Mouse (Mus musculus) cerebellum, postnatal 25 days (tissue): Measurements from ENCODE around the gene 2900026A02Rik.

Experiments used
- DNase-seq, 2 experiments: peaks; one replicate each; pipeline ENCODE4 v3.0.0; 2021; ENCODE audit warnings: mixed read lengths in 2 of 2

Gene 2900026A02Rik

GRCm38 (mm10) chr5:113210314-113210713 is 10.7 kb downstream of the 2900026A02Rik start:
- DNase-seq: no peak

- no peak for DNase-seq
These were observed 11.1 kb downstream of the 2900026A02Rik start for GRCm38 (mm10) chr5:113209898-113210297.

DNA sequence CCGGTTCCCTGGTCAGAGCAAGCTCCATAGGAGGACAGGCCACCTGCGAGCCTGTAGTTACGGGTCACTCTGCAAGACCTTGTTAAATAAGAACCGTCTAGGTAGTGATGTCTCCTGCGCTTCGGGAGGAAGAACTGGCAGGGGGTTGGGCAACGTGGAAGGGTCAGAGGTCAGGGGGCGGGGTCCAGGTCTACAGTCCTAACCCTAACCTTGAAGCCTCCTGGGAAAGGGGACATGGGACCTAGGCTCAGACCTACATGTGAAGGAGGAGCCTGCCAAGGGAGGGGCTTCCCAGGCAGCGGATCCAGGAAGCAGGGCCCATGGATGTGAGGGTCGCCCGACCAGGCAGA is 11.7 kb downstream of the 2900026A02Rik start:
- no peak for DNase-seq

GRCm38 (mm10) chr5:113208622-113209400 is 12.2 kb downstream of the 2900026A02Rik start:
- DNase-seq: peak; percentile 39 to 47

DNA sequence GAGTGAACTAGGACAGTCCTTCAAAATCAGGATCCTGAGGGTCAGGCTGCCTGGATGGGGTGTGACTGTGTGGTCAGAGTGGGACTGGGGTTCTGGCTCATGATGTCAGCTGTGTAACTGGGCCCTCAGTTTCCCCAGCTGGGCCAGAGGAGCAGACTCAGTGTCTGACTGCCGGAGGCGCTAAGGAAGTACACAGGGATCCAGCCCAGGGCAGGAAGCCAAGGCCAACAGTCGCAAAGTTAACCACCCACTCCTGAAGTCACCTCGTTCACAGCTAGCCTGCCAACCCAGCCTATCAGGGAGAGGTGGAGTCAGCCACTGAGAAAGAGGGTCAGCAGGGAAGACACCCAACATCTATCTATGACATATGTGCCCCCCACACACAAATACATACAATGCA is 13.0 kb downstream of the 2900026A02Rik start:
- DNase-seq: peak in 1 of 2 experiments; percentile 25

GRCm38 (mm10) chr5:113206670-113207352 is 14.2 kb downstream of the 2900026A02Rik start:
- DNase-seq: no peak

DNA sequence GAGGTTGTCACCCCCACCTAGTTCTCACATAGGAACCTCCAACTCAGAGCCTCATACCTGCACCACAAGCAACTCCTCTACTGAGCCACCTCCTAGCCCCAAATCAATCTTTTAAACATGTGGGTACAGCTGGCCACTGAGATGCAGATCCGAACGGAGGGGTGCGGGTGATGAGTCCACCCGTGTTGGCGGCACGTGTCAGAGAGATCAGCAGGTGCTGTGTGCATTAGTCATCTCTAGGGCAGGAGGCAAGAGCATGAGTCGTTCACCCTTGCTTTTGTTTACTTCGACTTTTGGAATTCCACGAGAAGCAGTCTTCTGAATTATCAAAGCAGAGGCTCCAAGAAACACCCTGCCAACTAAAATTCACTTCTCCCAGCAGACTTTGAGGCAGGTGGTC is 16.8 kb downstream of the 2900026A02Rik start:
- DNase-seq: no peak

- no peak for DNase-seq
These were observed 21.3 kb downstream of the 2900026A02Rik start for GRCm38 (mm10) chr5:113199772-113200134.

DNA sequence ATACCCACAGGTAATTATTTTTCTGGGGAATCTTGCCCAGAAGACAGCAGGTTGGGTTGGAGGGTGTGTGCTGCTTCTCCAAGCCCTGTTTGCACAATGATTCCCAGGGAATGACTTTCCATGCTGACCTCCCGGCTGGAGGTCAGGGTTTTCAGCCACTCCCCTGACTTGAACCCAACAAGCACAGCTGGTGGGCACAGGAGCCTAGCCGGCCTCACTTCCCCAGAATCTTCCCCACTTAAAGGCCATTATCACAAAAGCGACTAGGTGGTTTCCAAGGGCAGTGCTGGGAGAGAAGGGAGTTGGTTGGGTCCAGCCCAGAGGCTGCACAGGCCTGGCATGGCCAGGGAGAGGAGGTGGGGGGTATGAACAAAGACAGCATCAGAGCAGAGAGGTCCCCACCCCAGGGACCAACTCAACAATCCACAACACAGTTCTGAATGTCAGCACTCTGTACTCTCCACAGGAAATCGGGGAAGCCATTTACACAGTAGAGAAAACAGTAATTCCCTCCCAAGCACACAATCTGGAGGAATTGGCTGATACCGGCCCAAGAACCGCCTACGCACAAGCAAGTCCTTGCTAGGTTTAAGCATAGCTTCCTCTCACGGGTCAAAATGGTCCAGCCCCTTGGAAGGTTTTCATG is 21.8 kb downstream of the 2900026A02Rik start:
- DNase-seq: no peak

DNA sequence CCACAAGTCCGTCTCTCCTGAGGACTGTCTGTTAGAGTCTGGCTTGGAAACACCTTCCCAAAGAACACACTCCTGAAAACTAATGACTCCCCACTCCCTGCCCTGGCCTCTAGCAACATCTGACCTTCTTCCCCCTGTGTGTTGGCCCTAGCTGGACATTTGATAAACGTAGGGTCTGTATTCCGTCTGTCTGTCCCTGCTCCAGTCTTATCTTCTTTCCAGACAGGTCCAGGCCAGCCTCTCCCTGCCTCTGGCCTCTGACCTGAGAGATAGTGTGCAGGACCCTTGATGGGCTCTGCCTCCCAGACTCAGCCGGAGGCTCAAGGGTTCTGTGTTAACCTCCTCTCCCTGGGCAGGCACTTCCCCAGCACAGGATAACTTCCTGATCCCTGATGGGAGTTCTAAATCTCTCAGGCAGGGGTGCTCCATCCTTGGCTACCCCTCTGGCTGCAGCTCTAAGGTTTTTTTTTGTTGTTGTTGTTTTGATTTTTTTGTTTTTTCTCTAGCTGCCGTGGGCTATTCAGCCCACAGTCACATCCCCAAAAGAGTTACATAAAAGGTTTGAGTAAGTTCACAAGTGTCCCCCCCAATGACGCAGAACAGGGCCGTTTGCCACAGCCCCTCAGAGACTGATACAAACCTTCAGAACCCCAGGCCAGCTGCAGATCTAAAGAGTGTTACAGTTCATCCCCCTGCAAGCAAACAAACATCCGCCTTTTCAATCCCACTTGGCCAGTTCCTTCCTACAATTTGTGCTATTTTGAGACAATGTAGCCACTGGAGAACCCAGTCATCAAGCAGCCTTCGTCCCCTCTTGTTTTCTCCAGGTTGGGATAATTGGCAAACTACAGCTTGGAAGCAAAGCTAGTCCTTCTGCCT is 23.9 kb downstream of the 2900026A02Rik start:
- DNase-seq: no peak

DNA sequence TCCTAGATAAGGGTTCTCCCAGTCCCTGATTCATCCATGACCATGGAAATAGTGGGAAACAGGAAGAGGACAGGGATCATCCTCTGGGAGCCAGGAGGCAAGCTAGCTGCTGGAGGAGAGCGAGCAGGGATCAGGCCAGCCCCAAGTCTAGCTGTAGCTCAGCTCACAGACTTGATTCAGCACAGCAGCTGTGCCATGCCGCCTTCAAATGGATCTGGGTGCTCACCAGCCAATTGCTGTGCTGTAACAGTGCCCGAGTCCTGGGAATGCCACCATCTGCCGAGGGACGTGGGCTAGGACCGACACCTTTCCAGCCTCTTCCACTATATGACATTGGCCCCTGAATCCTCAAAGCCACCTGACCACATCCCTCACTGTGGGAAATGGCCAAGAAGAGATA is 25.1 kb downstream of the 2900026A02Rik start:
- peak; percentile 32 to 39 for DNase-seq

GRCm38 (mm10) chr5:113195451-113195850 is 25.6 kb downstream of the 2900026A02Rik start:
- DNase-seq: no peak

DNA sequence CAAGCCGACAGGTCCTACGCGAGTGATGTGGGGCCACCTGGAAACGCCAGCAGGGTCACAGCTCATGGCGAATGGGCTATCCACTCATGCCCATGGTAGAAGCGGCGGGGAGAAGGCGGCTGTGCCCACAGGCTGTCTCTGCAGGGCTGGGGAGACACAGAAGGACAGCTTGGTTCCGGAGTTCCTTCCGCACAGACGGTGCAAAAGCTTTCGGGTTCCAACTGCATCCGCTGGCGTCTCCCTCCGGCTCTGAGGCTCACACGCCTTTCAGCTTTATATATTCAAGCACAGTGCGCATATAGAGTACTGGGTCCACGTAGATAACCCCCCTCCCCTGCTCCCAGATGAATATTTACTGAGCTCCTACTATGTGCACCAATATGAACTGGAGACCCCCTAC is 27.3 kb downstream of the 2900026A02Rik start:
- DNase-seq: no peak

DNA sequence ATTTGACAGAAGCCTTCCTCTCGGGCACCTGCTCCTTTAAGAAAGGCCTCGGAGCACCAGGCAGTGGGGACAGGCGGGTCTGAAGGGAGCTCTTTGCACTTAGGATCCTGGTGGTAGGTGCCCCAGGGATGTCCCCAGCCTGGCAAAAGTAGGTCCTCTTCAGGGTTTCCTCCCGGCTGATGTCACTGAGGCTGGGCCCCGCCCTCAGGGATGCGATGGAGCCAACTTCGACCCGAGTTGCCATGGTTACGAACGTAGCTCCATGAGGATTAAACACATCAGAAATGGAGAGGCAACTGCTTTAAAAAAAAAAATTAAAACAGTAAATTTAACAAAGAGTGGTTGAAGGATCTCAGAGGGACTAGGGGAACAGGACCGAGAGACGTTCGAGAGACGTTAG is 29.1 kb downstream of the 2900026A02Rik start:
- no peak for DNase-seq

DNA sequence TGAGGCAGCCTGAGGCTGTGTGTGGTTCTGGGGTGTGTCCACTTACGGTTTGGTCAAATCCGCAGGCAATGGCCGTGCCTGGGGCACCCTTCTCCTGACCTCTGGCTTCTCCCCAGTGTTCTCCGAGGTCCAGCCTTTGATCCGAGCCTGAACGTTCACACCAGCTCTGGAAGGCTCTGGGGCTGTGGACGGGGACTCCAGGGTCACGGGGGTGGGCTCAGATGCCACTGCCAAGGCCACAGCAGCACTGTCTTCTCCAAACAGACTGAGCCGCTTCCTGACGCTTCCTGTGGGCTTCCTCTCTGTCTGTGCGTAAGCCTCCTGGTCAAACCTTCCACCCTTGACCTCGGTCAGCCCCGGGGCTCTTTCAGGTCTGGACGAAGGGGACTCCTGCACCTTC is 30.5 kb downstream of the 2900026A02Rik start:
- no peak for DNase-seq

DNA sequence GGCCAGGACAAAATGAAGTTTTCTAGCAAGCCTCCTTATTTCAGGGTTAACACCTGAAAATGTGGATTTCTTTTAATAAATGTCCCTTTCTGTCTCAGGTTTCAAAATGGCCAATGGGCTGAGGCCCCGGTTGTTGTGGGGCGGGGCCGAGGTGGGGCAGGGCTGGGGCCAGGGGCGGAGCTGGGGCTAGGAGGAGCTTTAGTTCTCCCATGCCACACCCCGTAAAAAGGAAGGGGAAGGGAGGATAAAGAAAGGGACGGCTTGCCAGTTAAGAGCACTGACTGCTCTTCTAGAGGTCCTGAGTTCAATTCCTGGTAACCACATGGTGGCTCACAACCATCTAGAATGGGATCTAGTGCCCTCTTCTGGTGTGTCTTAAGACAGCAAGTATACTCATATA is 39.6 kb downstream of the 2900026A02Rik start:
- no peak for DNase-seq

DNA sequence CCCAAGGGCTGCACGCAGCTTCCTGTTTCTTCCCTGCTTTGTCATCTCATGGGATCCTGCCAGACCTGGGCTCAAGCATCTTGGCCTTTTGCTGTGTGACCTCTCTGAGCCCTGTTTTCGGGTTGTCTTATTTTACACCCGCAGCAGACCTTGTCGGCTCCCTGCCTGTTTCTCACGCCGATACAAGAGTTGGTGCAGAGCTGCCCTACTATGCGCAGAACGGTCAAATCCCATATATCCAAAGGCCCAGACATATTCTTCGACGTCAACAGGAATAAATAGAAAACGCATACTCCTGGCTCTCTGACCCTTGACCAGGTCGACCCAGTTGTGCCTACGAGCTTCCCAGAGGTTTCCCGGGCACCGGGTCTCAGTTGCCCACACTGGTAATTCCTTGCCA is 40.3 kb downstream of the 2900026A02Rik start:
- DNase-seq: no peak

- peak; percentile 86 to 93 for DNase-seq
These were observed 41.0 kb downstream of the 2900026A02Rik start for GRCm38 (mm10) chr5:113179843-113180682.

DNA sequence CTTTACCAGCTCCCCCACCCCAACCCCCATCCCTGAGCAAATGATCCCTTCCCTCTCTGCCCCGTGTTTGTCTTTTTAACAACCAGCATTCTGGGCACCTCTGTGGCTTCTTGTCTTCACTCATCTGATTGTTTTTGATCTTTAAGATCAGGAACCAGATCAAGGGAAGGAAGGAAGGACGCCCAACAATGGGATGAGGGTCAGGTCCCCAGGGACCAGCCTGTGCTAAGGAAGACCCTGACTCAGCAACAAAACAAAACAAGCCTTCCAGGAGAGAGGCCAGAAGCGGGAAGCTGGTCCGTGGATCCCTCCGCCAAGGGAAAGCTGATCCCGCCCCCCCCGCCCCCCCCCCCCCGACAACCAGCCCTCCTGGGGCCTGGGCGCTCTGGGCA is 41.6 kb downstream of the 2900026A02Rik start:
- DNase-seq: no peak

DNA sequence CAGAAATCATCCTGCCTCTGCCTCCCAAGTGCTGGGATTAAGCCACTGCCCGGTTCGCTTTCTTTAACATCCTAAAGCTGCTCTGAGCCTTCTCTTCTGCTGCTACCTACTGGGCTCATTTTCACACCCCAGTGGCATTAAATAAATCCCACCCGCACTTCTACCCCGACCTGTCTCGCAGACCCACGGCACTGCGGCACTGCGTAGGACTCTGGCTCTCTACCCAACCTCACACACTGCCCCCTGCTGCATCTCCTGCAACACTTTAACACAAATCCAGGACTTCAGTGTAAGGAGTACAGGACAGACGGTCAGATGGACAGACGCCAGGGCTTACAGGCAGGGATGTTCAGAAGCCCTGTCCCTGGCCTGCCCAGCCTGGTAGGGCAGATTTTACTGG is 45.1 kb downstream of the 2900026A02Rik start:
- no peak for DNase-seq

GRCm38 (mm10) chr5:113174916-113175692 is 45.9 kb downstream of the 2900026A02Rik start:
- DNase-seq: peak in 1 of 2 experiments; percentile 63
